Mouse (Mus musculus): Measurements from ENCODE around the gene Kdm5b.
"Not testable (repeated sequence)": the region's sequence is repeated elsewhere in the genome, so short reads cannot be mapped to it uniquely, and the experiment has no call there.

Gene Kdm5b

GRCm38 (mm10) chr1:134559976-134560375 is at the start of gene Kdm5b:
TSS of gene Kdm5b (plus strand) at chr1:134560171.
- in situ Hi-C loops (cut with MboI, MseI) = no loop called here

DNA sequence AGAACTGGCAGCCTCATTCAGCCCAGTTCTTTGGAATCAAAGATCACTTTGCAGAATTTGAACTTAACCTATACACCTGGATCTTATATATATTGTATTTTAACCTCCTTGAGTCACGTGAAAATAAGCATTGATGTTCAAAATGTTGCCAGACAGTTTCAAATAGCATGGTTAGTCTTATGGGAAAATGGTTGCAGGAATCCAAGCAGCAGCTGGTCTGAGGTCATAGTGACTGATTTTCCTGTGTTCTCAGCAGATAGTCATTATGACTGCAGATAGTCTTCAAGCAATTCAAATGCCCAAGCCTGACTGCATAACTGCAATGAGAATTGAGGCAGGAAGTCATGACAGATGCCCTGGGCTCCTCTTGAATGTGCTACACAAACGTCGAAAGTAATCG is 47.8 kb upstream of the Kdm5b start:
- in situ Hi-C loops (cut with MboI, MseI) = loop anchor here (10.0 kb wide), 1 partner anchor 1487 kb away; no protein-coding TSS in a partner anchor

- in situ Hi-C loops (cut with MboI, MseI) = loop anchor here (10.0 kb wide), 1 partner anchor 1488 kb away; no protein-coding TSS in a partner anchor
These were observed 47.4 kb upstream of the Kdm5b start for GRCm38 (mm10) chr1:134512584-134512983.

DNA sequence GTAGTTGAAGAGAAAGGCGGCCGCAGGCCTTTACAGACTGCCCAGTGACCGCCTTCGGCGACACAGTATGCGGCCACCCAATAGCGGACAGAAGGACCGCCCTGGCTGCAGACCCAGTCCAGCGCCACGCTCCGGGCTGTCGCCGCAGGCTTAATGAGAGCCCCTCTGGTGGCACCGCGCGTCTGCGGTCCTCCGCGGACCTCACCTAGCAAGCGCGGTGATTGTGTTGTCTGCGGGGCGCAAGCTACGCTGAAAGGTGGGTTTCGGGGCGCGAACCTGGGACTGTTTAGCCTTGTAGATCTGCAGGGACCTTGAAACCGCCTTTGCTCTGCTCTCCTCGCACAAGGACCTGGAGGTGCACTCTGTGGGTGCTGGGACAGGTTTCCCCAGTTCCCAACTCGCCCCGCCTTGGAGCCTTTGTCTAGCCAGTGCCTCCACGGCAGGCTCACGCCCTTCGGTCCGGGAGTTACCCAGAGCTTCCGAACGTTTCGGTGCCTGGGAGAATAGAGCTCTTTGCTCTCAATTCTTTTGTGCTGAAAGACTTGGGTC is 46.6 kb upstream of the Kdm5b start:
- in situ Hi-C loops (cut with MboI, MseI) = loop anchor here (10.0 kb wide), 1 partner anchor 1489 kb away; no protein-coding TSS in a partner anchor

- in situ Hi-C loops (cut with MboI, MseI) = loop anchor here (10.0 kb wide), 1 partner anchor 1489 kb away; no protein-coding TSS in a partner anchor
These were observed 45.9 kb upstream of the Kdm5b start for GRCm38 (mm10) chr1:134513876-134514590.

- in situ Hi-C loops (cut with MboI, MseI) = loop anchor here (10.0 kb wide), 1 partner anchor 1491 kb away; no protein-coding TSS in a partner anchor
These were observed 44.1 kb upstream of the Kdm5b start for GRCm38 (mm10) chr1:134515891-134516290.

DNA sequence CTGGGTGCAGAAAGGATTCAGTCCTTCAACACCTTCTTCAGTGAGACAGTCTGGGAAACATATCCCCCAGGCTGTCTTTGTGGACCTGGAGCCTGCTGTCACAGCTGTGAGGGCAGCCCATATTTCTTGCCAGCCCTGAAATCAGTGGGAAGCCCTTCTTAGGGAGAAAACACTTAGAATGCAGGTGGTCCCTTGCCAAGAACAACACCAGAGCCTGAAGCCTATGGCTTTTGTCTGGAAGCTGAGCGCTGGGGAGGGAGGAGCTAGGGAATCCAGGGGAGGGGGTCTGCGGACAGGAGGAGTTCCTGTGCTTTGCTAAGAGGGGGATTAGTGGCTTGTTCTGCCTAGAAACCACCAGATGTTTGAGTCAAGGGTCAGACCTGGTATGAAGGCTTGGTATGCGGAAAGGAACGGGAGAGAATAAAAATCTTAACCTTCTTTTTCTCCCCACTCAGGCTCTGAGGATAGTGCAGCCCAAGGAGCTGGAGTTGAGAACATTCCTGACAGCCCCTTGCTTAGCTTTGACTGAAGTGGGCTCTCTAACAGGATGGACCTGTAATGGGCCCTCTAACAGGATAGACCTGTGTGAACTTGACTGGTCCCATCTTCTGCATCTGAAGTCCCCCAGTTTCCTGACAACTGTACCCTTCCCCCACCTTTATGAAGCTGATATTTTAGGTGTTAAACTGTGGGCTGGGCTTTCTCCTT is 43.3 kb upstream of the Kdm5b start:
- in situ Hi-C loops (cut with MboI, MseI) = loop anchor here (10.0 kb wide), 1 partner anchor 1492 kb away; no protein-coding TSS in a partner anchor

GRCm38 (mm10) chr1:134517841-134518240 is 42.1 kb upstream of the Kdm5b start:
- in situ Hi-C loops (cut with MboI, MseI) = loop anchor here (10.0 kb wide), 1 partner anchor 1493 kb away; no protein-coding TSS in a partner anchor

GRCm38 (mm10) chr1:134518677-134519076 is 41.3 kb upstream of the Kdm5b start:
- in situ Hi-C loops (cut with MboI, MseI) = loop anchor here (10.0 kb wide), 1 partner anchor 1494 kb away; no protein-coding TSS in a partner anchor

- in situ Hi-C loops (cut with MboI, MseI) = loop anchor here (10.0 kb wide), 1 partner anchor 1494 kb away; no protein-coding TSS in a partner anchor
These were observed 40.8 kb upstream of the Kdm5b start for GRCm38 (mm10) chr1:134519201-134519600.

DNA sequence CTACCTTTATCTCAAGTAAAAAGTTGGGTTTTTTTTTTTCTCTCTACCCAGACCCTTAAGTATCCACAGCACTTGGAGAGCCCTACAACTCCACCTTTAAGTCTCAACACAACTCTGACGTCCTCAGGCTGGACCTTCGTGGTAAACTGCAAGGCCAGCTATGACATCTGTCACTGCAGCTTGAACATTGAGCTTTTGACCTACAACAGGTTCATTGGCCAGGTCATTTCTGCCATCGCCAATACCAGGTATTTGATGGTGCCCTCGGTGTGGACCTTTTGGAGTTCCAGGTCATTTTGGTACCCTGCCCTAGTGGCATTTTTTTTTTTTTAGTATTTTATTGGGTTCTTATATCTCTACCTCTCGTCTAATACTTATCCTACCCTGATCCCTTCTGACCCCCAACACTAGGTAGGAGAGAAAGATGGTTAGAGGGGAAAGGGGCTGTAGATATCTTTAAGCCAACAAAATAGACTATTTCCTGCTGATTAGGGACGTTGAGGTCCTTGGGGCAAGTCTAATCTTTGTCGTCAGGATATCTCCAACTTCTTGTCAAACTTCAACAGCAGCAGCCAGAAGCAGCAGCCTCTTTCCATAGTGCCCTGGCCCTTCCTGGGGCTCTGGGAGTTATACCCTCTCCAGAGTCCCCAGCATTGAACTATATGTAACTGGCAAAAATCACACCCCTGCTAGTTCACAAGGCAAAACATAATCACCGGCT is 39.8 kb upstream of the Kdm5b start:
- in situ Hi-C loops (cut with MboI, MseI) = no loop called here

GRCm38 (mm10) chr1:134521163-134521562 is 38.8 kb upstream of the Kdm5b start:
- in situ Hi-C loops (cut with MboI, MseI) = no loop called here

GRCm38 (mm10) chr1:134522325-134522724 is 37.6 kb upstream of the Kdm5b start:
- in situ Hi-C loops (cut with MboI, MseI) = no loop called here

GRCm38 (mm10) chr1:134524424-134524823 is 35.5 kb upstream of the Kdm5b start:
- in situ Hi-C loops (cut with MboI, MseI) = no loop called here

DNA sequence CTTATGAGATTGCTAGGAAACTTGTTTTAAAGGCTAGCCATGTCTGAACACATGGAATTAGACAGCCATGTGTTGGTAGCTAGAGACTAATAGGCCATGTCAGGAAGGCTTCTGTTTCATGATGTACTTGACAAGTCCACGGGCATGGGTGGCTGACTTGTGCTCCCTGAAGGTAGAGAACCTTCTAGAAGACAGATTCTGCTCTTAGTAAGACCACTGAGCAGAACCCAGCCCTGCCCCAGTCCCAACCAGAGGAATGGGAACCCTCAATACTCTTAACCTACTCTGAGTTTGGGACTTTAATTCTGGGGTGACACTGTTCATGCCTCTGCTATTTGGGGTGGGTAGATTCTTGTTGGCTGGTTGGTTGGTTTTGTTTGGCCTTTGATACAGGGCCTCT is 35.0 kb upstream of the Kdm5b start:
- in situ Hi-C loops (cut with MboI, MseI) = no loop called here

GRCm38 (mm10) chr1:134526752-134527151 is 33.2 kb upstream of the Kdm5b start:
- in situ Hi-C loops (cut with MboI, MseI) = no loop called here

GRCm38 (mm10) chr1:134530618-134531017 is 29.4 kb upstream of the Kdm5b start:
- in situ Hi-C loops (cut with MboI, MseI) = no loop called here

DNA sequence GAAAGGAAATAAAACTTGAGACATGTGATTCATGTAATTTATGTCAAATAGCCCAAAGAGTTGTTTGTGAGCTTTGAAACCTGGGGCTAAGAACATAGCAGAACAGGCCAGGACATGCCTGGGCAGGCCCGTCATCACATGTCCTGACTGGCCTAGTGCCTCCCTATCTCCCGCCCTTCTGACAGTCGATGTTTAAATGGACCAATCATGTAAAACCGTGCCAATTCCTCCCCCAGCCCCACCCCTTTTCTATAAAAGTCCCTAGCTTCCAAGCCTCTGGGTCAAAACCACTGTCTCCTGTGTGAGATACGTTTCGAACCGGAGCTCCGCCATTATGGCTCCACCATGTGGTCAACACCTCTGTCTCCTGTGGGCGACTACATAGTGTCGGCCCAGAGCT is 26.3 kb upstream of the Kdm5b start:
- in situ Hi-C loops (cut with MboI, MseI) = not testable (repeated sequence)

DNA sequence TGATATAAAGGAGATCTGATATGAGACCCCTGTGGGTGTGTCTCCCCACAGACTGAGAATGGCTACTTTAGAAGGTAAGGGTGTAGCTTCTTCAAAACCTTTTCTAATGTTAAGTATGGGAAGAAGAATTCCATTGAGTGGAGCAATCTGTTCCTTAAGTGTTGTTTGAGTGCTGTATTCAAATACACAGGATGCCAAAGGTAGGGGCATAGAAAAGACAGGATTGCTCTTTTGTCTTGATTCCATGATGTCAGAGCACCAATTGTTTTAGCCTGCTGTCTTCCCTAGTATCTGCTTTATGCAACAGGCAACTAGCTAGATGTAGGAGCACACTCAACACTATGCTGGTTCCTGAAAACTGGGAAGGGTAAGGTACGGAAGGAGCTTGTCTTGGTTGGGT is 24.9 kb upstream of the Kdm5b start:
- in situ Hi-C loops (cut with MboI, MseI) = no loop called here

- in situ Hi-C loops (cut with MboI, MseI) = no loop called here
These were observed 24.5 kb upstream of the Kdm5b start for GRCm38 (mm10) chr1:134535513-134535912.

DNA sequence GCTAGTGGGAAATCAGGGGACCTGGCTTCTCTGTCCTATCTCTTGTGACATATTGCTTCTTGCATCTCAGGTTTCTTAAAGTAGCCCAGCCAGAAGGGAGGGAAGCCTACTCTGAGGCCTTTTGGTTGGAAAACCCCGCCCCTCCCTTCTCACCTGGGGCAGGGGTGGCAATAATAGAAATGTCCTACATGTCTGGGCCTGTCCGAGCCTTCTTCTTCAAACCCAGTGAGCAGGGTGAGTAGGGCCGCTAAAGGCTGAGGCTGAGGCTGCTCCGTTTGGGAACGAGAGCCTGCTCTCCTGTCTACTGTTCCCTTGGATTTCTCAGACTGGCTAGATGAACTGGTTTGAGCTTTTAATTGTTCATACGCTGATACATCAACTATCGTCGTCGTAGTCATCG is 19.4 kb upstream of the Kdm5b start:
- in situ Hi-C loops (cut with MboI, MseI) = no loop called here

DNA sequence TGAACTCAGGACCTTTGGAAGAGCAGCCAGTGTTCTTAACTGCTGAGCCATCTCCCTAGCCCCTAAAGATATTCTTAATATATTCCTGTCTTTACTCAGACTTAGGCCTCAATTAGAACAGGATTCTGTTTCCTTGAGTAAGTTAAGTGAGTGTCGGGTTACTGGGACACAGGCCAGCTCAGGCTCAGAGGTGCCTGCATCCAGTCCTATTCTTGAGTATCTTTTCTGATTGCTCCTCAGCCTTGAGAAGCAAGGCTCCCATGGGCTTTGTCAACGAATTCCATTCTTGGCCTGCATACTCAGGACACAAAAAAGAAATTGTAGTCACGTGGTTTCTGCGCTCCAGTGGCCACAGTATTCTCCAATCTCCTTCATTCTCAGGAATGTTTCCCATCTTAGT is 11.7 kb upstream of the Kdm5b start:
- in situ Hi-C loops (cut with MboI, MseI) = no loop called here

Data from T-helper 2 cell (primary cell).